Mouse (Mus musculus): ENCODE data around the gene Lsm4. TPM values are rescaled to one million over a fixed set of nuclear protein-coding genes. Genes with fewer than 3 reads are reported as not detected.

Lsm4 gene
- total and polyA plus RNA-seq, 3 experiments: 152 to 2,024 (median 514) TPM

- DNase-seq (ENCODE audit: low read depth, low spot score): no peak
- H3K4me3 ChIP-seq (ENCODE audit: control insufficient read depth in 1 of 2, insufficient read depth in 1 of 2, low read depth in 2 of 2, low read length in 2 of 2): no peak overlapping the region
- TF ChIP-seq MEF2A (IDR thresholded peaks at IDR 0.05; ENCODE audit: extremely low read depth, insufficient replicate concordance, low read depth, low read length, poor library complexity, severe bottlenecking): no peak
- TF ChIP-seq POLR2AphosphoS5 (IDR thresholded peaks at IDR 0.05; ENCODE audit: borderline replicate concordance, low read depth, low read length): no peak
- TF ChIP-seq GATA1 (IDR thresholded peaks at IDR 0.05; ENCODE audit: low read depth, low read length): no peak
- TF ChIP-seq MAX (IDR thresholded peaks at IDR 0.05; ENCODE audit: low read length): no peak
- TF ChIP-seq ZC3H11A (IDR thresholded peaks at IDR 0.05; ENCODE audit: low read depth, low read length): no peak
- TF ChIP-seq CHD1 (IDR thresholded peaks at IDR 0.05; ENCODE audit: low read depth, low read length): no peak
- no peak for TF ChIP-seq UBTF (IDR thresholded peaks at IDR 0.05; ENCODE audit: borderline replicate concordance, insufficient read depth, low read depth, low read length)
- TF ChIP-seq USF2 (IDR thresholded peaks at IDR 0.05; ENCODE audit: borderline replicate concordance in 1 of 2, insufficient read depth in 1 of 2, low read depth in 1 of 2, low read length in 2 of 2): no peak
- TF ChIP-seq TBP (IDR thresholded peaks at IDR 0.05; ENCODE audit: low read depth, low read length): no peak
- no peak for TF ChIP-seq MAFK (IDR thresholded peaks at IDR 0.05; ENCODE audit: borderline replicate concordance, low read depth, low read length)
- TF ChIP-seq MYB (IDR thresholded peaks at IDR 0.05; ENCODE audit: low read depth, low read length): no peak
- TF ChIP-seq TCF12 (IDR thresholded peaks at IDR 0.05; ENCODE audit: low read depth, low read length): no peak
- TF ChIP-seq SMC3 (IDR thresholded peaks at IDR 0.05; ENCODE audit: low read depth, low read length): no peak
- TF ChIP-seq EP300 (IDR thresholded peaks at IDR 0.05; ENCODE audit: low read depth in 1 of 2, low read length in 2 of 2): no peak
- TF ChIP-seq NELFE (IDR thresholded peaks at IDR 0.05; ENCODE audit: low read depth, low read length): no peak
- no peak for TF ChIP-seq RCOR1 (IDR thresholded peaks at IDR 0.05; ENCODE audit: low read depth, low read length)
- TF ChIP-seq ZKSCAN1 (IDR thresholded peaks at IDR 0.05; ENCODE audit: low read depth, low read length): no peak
- no peak for TF ChIP-seq RAD21 (IDR thresholded peaks at IDR 0.05; ENCODE audit: low read depth, low read length)
- H3K4me1 ChIP-seq (ENCODE audit: control insufficient read depth in 1 of 2, insufficient read depth in 2 of 2, low read length in 2 of 2): peaks cover 9 to 30% of the 10 kb centered on the region in 2 experiments
- no peaks in the 10 kb centered on the region for H3K9me3 ChIP-seq (replicated peaks; ENCODE audit: insufficient read depth, low read length)
- H3K79me2 ChIP-seq (ENCODE audit: control insufficient read depth, insufficient read depth, low read length, poor library complexity): no peaks in the 10 kb centered on the region
- no peak overlapping the region for H3K27ac ChIP-seq (ENCODE audit: control insufficient read depth, low read depth, low read length)
- H3K9ac ChIP-seq (ENCODE audit: control insufficient read depth, low read depth, low read length, poor library complexity, severe bottlenecking): no peak overlapping the region
- H3K36me3 ChIP-seq (ENCODE audit: control insufficient read depth in 1 of 2, insufficient read depth in 2 of 2, low read length in 2 of 2): peaks cover 2 to 24% of the 10 kb centered on the region in 2 experiments; a peak in 3 of 4 replicates
- H3K27me3 ChIP-seq (ENCODE audit: control insufficient read depth in 1 of 2, insufficient read depth in 2 of 2, low read length in 2 of 2): no peaks in the 10 kb centered on the region
These were observed 22.7 kb upstream of the Lsm4 start for GRCm38 (mm10) chr8:70650351-70650750.

GRCm38 (mm10) chr8:70653226-70653625, 19.8 kb upstream of the Lsm4 start:
- DNase-seq (ENCODE audit: low read depth, low spot score): peak; percentile 52
- Histone ChIP-seq H3K9ac (ENCODE audit: control insufficient read depth, low read depth, low read length, poor library complexity, severe bottlenecking) (no peak overlapping the region), H3K4me1 (ENCODE audit: control insufficient read depth in 1 of 2, insufficient read depth in 2 of 2, low read length in 2 of 2) (peaks cover 8 to 22% of the 10 kb centered on the region in 2 experiments), H3K4me3 (ENCODE audit: control insufficient read depth in 1 of 2, insufficient read depth in 1 of 2, low read depth in 2 of 2, low read length in 2 of 2) (no peak overlapping the region), H3K27me3 (ENCODE audit: control insufficient read depth in 1 of 2, insufficient read depth in 2 of 2, low read length in 2 of 2) (no peaks in the 10 kb centered on the region), H3K27ac (ENCODE audit: control insufficient read depth, low read depth, low read length) (no peak overlapping the region), H3K9me3 (replicated peaks; ENCODE audit: insufficient read depth, low read length) (no peaks in the 10 kb centered on the region), H3K79me2 (ENCODE audit: control insufficient read depth, insufficient read depth, low read length, poor library complexity) (no peaks in the 10 kb centered on the region), H3K36me3 (ENCODE audit: control insufficient read depth in 1 of 2, insufficient read depth in 2 of 2, low read length in 2 of 2) (peaks cover 2 to 19% of the 10 kb centered on the region in 2 experiments; a peak in 3 of 4 replicates)
- TF ChIP-seq GATA1 (IDR thresholded peaks at IDR 0.05; ENCODE audit: low read depth, low read length) (no peak), CHD2 (IDR thresholded peaks at IDR 0.05; ENCODE audit: low read length) (no peak), TCF12 (IDR thresholded peaks at IDR 0.05; ENCODE audit: low read depth, low read length) (no peak), SMC3 (IDR thresholded peaks at IDR 0.05; ENCODE audit: low read depth, low read length) (peak; percentile 68), ELF1 (IDR thresholded peaks at IDR 0.05; ENCODE audit: low read depth, low read length) (no peak), MYB (IDR thresholded peaks at IDR 0.05; ENCODE audit: low read depth, low read length) (no peak), RAD21 (IDR thresholded peaks at IDR 0.05; ENCODE audit: low read depth, low read length) (peak; percentile 57), CTCF (IDR thresholded peaks at IDR 0.05 in 2 of 3, conservative IDR thresholded peaks at IDR 0.05 in 1 of 3; ENCODE audit: control insufficient read depth in 1 of 3, insufficient read depth in 1 of 3, low read depth in 2 of 3, low read length in 3 of 3, poor library complexity in 1 of 3, severe bottlenecking in 1 of 3) (peak; percentile 83 to 95 (median 84)), GABPA (IDR thresholded peaks at IDR 0.05; ENCODE audit: low read depth, low read length) (no peak)

All from MEL (cell line).